Mouse (Mus musculus): Measurements from ENCODE around the gene Rai14. TPM values are rescaled to one million over a fixed set of nuclear protein-coding genes. Genes with fewer than 3 reads are reported as not detected.

Rai14 gene
- polyA plus RNA-seq, 2 experiments from 2014 or later, result 0.99 to 1.5 TPM

Other genes starting within 250 kb of the Rai14 start
- gene Dnajc21, start 244.1 kb downstream of the Rai14 start, polyA plus RNA-seq (2017; shearing (Covaris generic)), result 10 to 100 TPM; 11.7 to 13.9 TPM
- gene Brix1, start 228.7 kb downstream of the Rai14 start, polyA plus RNA-seq (2017; shearing (Covaris generic)), result 100 to 1,000 TPM; 145 to 167 TPM
- 10 to 100 TPM; 26.8 TPM for gene Rad1, start 228.6 kb downstream of the Rai14 start, polyA plus RNA-seq (2017; shearing (Covaris generic))
- not detected for gene Ttc23l, start 156.0 kb downstream of the Rai14 start, polyA plus RNA-seq (2017; shearing (Covaris generic))
- gene C1qtnf3, start 237.7 kb upstream of the Rai14 start, polyA plus RNA-seq (2017; shearing (Covaris generic)), result not detected